Mouse (Mus musculus) lung, adult 2 months (tissue): ENCODE results near the gene Lmna. TPM values are rescaled to one million over a fixed set of nuclear protein-coding genes. Genes with fewer than 3 reads are reported as not detected.
A peak's percentile ranks its signal among the peaks of the same experiment; 100 is the strongest.

Experiments used
- DNase-seq: peaks from one replicate; pipeline ENCODE4 v3.0.0; 2022
- H3K4me1 ChIP-seq: fragments of 200-500 bp; 2 replicates; pipeline ENCODE4 v1.6.1; 2011; ENCODE audit warnings: low read length; ENCODE audit not compliant: control insufficient read depth, insufficient read depth
- H3K4me3 ChIP-seq: fragments of 200-500 bp; replicated peaks from 2 replicates; pipeline ENCODE3; 2011; ENCODE audit warnings: low read depth, mild to moderate bottlenecking, control low read depth, low read length; ENCODE audit errors: extremely low read depth
- CTCF ChIP-seq: fragments of 200-500 bp; IDR thresholded peaks from 2 replicates; pipeline ENCODE4 v1.5.1; 2011; ENCODE audit warnings: mild to moderate bottlenecking, low read length, control low read depth; ENCODE audit not compliant: insufficient read depth
- POLR2A ChIP-seq: fragments of 200-500 bp; IDR thresholded peaks from 2 replicates; pipeline ENCODE4 v1.6.1; 2011; ENCODE audit warnings: low read depth, mild to moderate bottlenecking, control low read depth, low read length, borderline replicate concordance; ENCODE audit errors: extremely low read depth
- WGBS: fragments of 180-500 bp; shearing (Covaris S2); methylation state at CpG from one replicate; pipeline ENCODE4 v1.1.7; 2018; 5-methylcytosine and 5-hydroxymethylcytosine counted together
- polyA plus RNA-seq: library from polyadenylated mRNA; depleted of rRNA; stranded (reverse); fragments of >200 nt; gene quantifications from 2 replicates; pipeline ENCODE4 v1.2.3, GENCODE M21; 2012

Gene Lmna
- polyA plus RNA-seq, 1 experiment = 302 TPM

GRCm38 (mm10) chr3:88513546-88514115, 3.9 kb upstream of the Lmna start:
- peaks cover 41% of the 10 kb centered on the region for H3K4me1 ChIP-seq
- 48% methylated on average over 7 of the region's 7 CpGs for whole genome bisulfite sequencing

GRCm38 (mm10) chr3:88512896-88513545, 3.3 kb upstream of the Lmna start:
- WGBS = 15% methylated on average over 15 of the region's 15 CpGs
- no peak overlapping the region for H3K4me3 ChIP-seq
- H3K4me1 ChIP-seq = peaks cover 41% of the 10 kb centered on the region
- DNase-seq = no peak
- TF ChIP-seq CTCF (no peak), POLR2A (no peak)

More at GRCm38 (mm10) chr3:88513546-88514115, 3.9 kb upstream of the Lmna start:
- H3K4me3 ChIP-seq = no peak overlapping the region
- TF ChIP-seq CTCF = no peak
- no peak for DNase-seq

- Histone ChIP-seq H3K4me1 (peaks cover 41% of the 10 kb centered on the region), H3K4me3 (no peak overlapping the region)
- peak; percentile 48 for DNase-seq
- 23% methylated on average over 6 of the region's 6 CpGs for whole genome bisulfite sequencing
- TF ChIP-seq POLR2A (no peak), CTCF (no peak)
Measured at GRCm38 (mm10) chr3:88512141-88512895, 2.6 kb upstream of the Lmna start.

- 48% methylated on average over 4 of the region's 4 CpGs for WGBS
- TF ChIP-seq CTCF (no peak), POLR2A (no peak)
- DNase-seq = no peak
- H3K4me1 ChIP-seq = peaks cover 41% of the 10 kb centered on the region
- no peak overlapping the region for H3K4me3 ChIP-seq
Measured at GRCm38 (mm10) chr3:88511559-88511958, 1.8 kb upstream of the Lmna start.

GRCm38 (mm10) chr3:88510421-88511289, 899 bp upstream of the Lmna start:
- peaks cover 41% of the 10 kb centered on the region for H3K4me1 ChIP-seq

GRCm38 (mm10) chr3:88509250-88509649, 506 bp downstream of the Lmna start:
- no peak for DNase-seq
- Histone ChIP-seq H3K4me3 (peak overlapping the region; percentile 90), H3K4me1 (peaks cover 32% of the 10 kb centered on the region)
- TF ChIP-seq POLR2A = no peak
- TF ChIP-seq CTCF = no peak
- WGBS = 46% methylated on average over 3 of the region's 3 CpGs

More at GRCm38 (mm10) chr3:88510421-88511289, 899 bp upstream of the Lmna start:
- no peak overlapping the region for H3K4me3 ChIP-seq
- no peak for TF ChIP-seq POLR2A
- no peak for TF ChIP-seq CTCF
- DNase-seq = no peak
- WGBS = 40% methylated on average over 13 of the region's 13 CpGs

- DNase-seq = no peak
- Histone ChIP-seq H3K4me1 (peaks cover 18% of the 10 kb centered on the region), H3K4me3 (no peak overlapping the region)
- WGBS = 65% methylated on average over 7 of the region's 7 CpGs
- TF ChIP-seq POLR2A = no peak
- TF ChIP-seq CTCF = no peak
Measured at GRCm38 (mm10) chr3:88505765-88506164, 4.0 kb downstream of the Lmna start.

GRCm38 (mm10) chr3:88505081-88505480, 4.7 kb downstream of the Lmna start:
- Histone ChIP-seq H3K4me1 (peaks cover 19% of the 10 kb centered on the region), H3K4me3 (no peak overlapping the region)
- 60% methylated on average over 6 of the region's 6 CpGs for WGBS
- no peak for DNase-seq
- no peak for TF ChIP-seq CTCF
- no peak for TF ChIP-seq POLR2A
